Mouse (Mus musculus): ENCODE measurements at regions not wholly inside any gene's neighbourhood (a gene's known extent, or its start where the extent isn't known, plus 50 kb on each side); places are given as distances from the start of the nearest gene placed in this dataset.

DNA sequence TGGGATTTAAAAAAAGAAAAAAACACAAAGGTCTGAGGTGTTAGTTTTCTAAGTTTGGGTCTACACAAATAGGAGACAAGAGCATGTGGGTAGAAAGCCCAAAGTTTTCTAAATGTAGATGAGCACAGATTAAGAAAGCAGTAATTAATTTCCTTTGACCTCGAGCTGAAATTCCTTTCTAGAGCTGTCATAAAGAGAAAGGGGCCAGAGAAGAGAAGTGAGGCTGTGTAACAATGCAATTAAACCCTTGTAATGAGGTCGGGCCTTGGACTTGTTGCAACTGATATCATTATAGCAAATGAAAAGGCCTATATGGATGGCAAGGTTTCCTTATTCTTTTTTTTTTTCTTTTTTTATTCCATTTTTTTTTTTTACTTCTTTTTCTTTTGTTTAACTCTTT, 337.2 kb downstream of the Nr2f2 start:
- TF ChIP-seq CTCF (IDR thresholded peaks at IDR 0.05): no peak
- no peak for TF ChIP-seq EP300 (IDR thresholded peaks at IDR 0.05)

Data from lung, postnatal 0 days (tissue).